Mouse (Mus musculus) thymus, adult 2 months (tissue): Measurements from ENCODE around the gene Mtmr3.

ENCODE experiments used
- CTCF ChIP-seq: fragments of 200-500 bp; IDR thresholded peaks from 2 replicates; pipeline ENCODE4 v1.5.1; 2012; ENCODE audit warnings: mild to moderate bottlenecking, control low read depth, low read length, moderate library complexity, borderline replicate concordance; ENCODE audit not compliant: control insufficient read depth, poor library complexity, insufficient read depth; ENCODE audit errors: extremely low read depth
- POLR2A ChIP-seq: fragments of 200-500 bp; IDR thresholded peaks from 2 replicates; pipeline ENCODE4 v1.6.1; 2012; ENCODE audit warnings: mild to moderate bottlenecking, low read length, control low read depth, moderate library complexity; ENCODE audit not compliant: control insufficient read depth, poor library complexity, insufficient read depth; ENCODE audit errors: extremely low read depth

GRCm38 (mm10) chr11:4471251-4471650 lies 123.4 kb downstream of the Mtmr3 start:
- TF ChIP-seq CTCF (no peak), POLR2A (no peak)
